Mouse (Mus musculus): ENCODE data around the gene Fibcd1. TPM values are rescaled to one million over a fixed set of nuclear protein-coding genes. Genes with fewer than 3 reads are reported as not detected.

Gene Fibcd1
- total and polyA plus RNA-seq, 3 experiments = not detected

DNA sequence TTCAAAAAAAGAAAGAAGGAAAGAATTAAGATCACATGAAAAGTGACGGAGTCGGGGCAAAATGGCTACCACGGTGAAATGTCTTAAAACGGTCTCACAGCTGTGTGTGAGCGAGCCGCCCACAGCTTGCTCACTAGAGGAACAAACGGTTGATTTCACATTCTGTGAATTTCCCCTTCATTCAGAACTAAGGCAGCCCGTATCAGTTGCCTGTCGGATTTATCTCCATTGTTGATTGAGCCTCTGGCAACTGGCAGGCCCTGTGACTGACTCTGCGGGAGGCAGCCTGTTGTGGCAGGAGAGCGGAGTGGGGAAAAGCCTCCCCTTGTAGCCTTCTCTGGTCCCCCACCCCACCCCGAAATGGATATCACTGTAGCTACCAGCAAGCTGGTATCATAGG, 30.6 kb upstream of the Fibcd1 start:
- Histone ChIP-seq H3K9me3 (replicated peaks; ENCODE audit: insufficient read depth, low read length) (no peaks in the 10 kb centered on the region), H3K36me3 (ENCODE audit: control insufficient read depth in 1 of 2, insufficient read depth in 2 of 2, low read length in 2 of 2) (peaks cover 0 to 10% of the 10 kb centered on the region in 2 experiments; a peak in 2 of 4 replicates), H3K4me3 (ENCODE audit: control insufficient read depth in 1 of 2, insufficient read depth in 1 of 2, low read depth in 2 of 2, low read length in 2 of 2) (peak overlapping the region; percentile 50 to 70), H3K79me2 (ENCODE audit: control insufficient read depth, insufficient read depth, low read length, poor library complexity) (no peaks in the 10 kb centered on the region), H3K27ac (ENCODE audit: control insufficient read depth, low read depth, low read length) (peak overlapping the region; percentile 83), H3K4me1 (ENCODE audit: control insufficient read depth in 1 of 2, insufficient read depth in 2 of 2, low read length in 2 of 2) (peaks cover 5 to 14% of the 10 kb centered on the region in 2 experiments; a peak in 3 of 4 replicates), H3K27me3 (ENCODE audit: control insufficient read depth in 1 of 2, insufficient read depth in 2 of 2, low read length in 2 of 2) (no peaks in the 10 kb centered on the region; a peak in 1 of 4 replicates), H3K9ac (ENCODE audit: control insufficient read depth, low read depth, low read length, poor library complexity, severe bottlenecking) (peak overlapping the region; percentile 67)
- peak; percentile 79 for DNase-seq (ENCODE audit: low read depth, low spot score)
- TF ChIP-seq MAZ (IDR thresholded peaks at IDR 0.05; ENCODE audit: low read depth, low read length) (peak; percentile 51; the same call in 1 of the 2 replicates), POLR2AphosphoS5 (IDR thresholded peaks at IDR 0.05; ENCODE audit: borderline replicate concordance, low read depth, low read length) (no peak), USF1 (IDR thresholded peaks at IDR 0.05; ENCODE audit: low read depth, low read length) (0 out of 2 replicates have a peak, but pooled peaks have one; percentile 10), MAX (IDR thresholded peaks at IDR 0.05; ENCODE audit: low read length) (no peak; the same call in 1 of the 2 replicates), MYC (IDR thresholded peaks at IDR 0.05; ENCODE audit: low read depth, low read length) (0 out of 2 replicates have a peak, but pooled peaks have one; percentile 34), TCF12 (IDR thresholded peaks at IDR 0.05; ENCODE audit: low read depth, low read length) (peak; percentile 56), ZMIZ1 (IDR thresholded peaks at IDR 0.05; ENCODE audit: low read depth, low read length) (0 out of 2 replicates have a peak, but pooled peaks have one; percentile 27), TBP (IDR thresholded peaks at IDR 0.05; ENCODE audit: low read depth, low read length) (peak; percentile 62; the same call in 1 of the 2 replicates), E2F4 (IDR thresholded peaks at IDR 0.05; ENCODE audit: borderline replicate concordance, low read depth, low read length) (no peak), CTCF (IDR thresholded peaks at IDR 0.05 in 2 of 3, conservative IDR thresholded peaks at IDR 0.05 in 1 of 3; ENCODE audit: control insufficient read depth in 1 of 3, insufficient read depth in 1 of 3, low read depth in 2 of 3, low read length in 3 of 3, poor library complexity in 1 of 3, severe bottlenecking in 1 of 3) (no peak), CHD1 (IDR thresholded peaks at IDR 0.05; ENCODE audit: low read depth, low read length) (no peak), RCOR1 (IDR thresholded peaks at IDR 0.05; ENCODE audit: low read depth, low read length) (peak; percentile 62), SMC3 (IDR thresholded peaks at IDR 0.05; ENCODE audit: low read depth, low read length) (no peak), GATA1 (IDR thresholded peaks at IDR 0.05; ENCODE audit: low read depth, low read length) (peak; percentile 63), POLR2AphosphoS2 (IDR thresholded peaks at IDR 0.05; ENCODE audit: low read length) (no peak), USF2 (IDR thresholded peaks at IDR 0.05; ENCODE audit: borderline replicate concordance in 1 of 2, insufficient read depth in 1 of 2, low read depth in 1 of 2, low read length in 2 of 2) (no peak), NRF1 (IDR thresholded peaks at IDR 0.05; ENCODE audit: insufficient read depth, low read depth, low read length, poor library complexity, severe bottlenecking) (no peak), UBTF (IDR thresholded peaks at IDR 0.05; ENCODE audit: borderline replicate concordance, insufficient read depth, low read depth, low read length) (no peak), MYB (IDR thresholded peaks at IDR 0.05; ENCODE audit: low read depth, low read length) (peak; percentile 54; the same call in 1 of the 2 replicates), ELF1 (IDR thresholded peaks at IDR 0.05; ENCODE audit: low read depth, low read length) (no peak), ZC3H11A (IDR thresholded peaks at IDR 0.05; ENCODE audit: low read depth, low read length) (0 out of 2 replicates have a peak, but pooled peaks have one; percentile 14), JUND (IDR thresholded peaks at IDR 0.05; ENCODE audit: low read depth, low read length) (no peak), RAD21 (IDR thresholded peaks at IDR 0.05; ENCODE audit: low read depth, low read length) (no peak), EP300 (IDR thresholded peaks at IDR 0.05; ENCODE audit: low read depth in 1 of 2, low read length in 2 of 2) (peak; percentile 40 to 67; a peak in 2 of 4 replicates), HCFC1 (IDR thresholded peaks at IDR 0.05; ENCODE audit: low read depth, low read length) (no peak), NELFE (IDR thresholded peaks at IDR 0.05; ENCODE audit: low read depth, low read length) (peak; percentile 44), MXI1 (IDR thresholded peaks at IDR 0.05; ENCODE audit: low read depth, low read length) (peak; percentile 69), ZKSCAN1 (IDR thresholded peaks at IDR 0.05; ENCODE audit: low read depth, low read length) (no peak), ZNF384 (IDR thresholded peaks at IDR 0.05; ENCODE audit: low read depth, low read length) (no peak), KAT2A (conservative IDR thresholded peaks at IDR 0.05; ENCODE audit: low read depth, low read length) (no peak), CHD2 (IDR thresholded peaks at IDR 0.05; ENCODE audit: low read length) (no peak), GABPA (IDR thresholded peaks at IDR 0.05; ENCODE audit: low read depth, low read length) (no peak), BHLHE40 (IDR thresholded peaks at IDR 0.05; ENCODE audit: borderline replicate concordance, low read depth, low read length) (no peak), MAFK (IDR thresholded peaks at IDR 0.05; ENCODE audit: borderline replicate concordance, low read depth, low read length) (no peak), ETS1 (IDR thresholded peaks at IDR 0.05; ENCODE audit: low read depth, low read length) (peak; percentile 71; the same call in 1 of the 2 replicates), MEF2A (IDR thresholded peaks at IDR 0.05; ENCODE audit: extremely low read depth, insufficient replicate concordance, low read depth, low read length, poor library complexity, severe bottlenecking) (no peak), SIN3A (IDR thresholded peaks at IDR 0.05; ENCODE audit: low read length) (peak; percentile 68)

Data from MEL (cell line).